Mouse (Mus musculus): Measurements from ENCODE around the gene Vmn1r113. TPM values are rescaled to one million over a fixed set of nuclear protein-coding genes. Genes with fewer than 3 reads are reported as not detected.

The Vmn1r113 gene
- not detected for polyA plus RNA-seq (2017; shearing (Covaris generic))

DNA sequence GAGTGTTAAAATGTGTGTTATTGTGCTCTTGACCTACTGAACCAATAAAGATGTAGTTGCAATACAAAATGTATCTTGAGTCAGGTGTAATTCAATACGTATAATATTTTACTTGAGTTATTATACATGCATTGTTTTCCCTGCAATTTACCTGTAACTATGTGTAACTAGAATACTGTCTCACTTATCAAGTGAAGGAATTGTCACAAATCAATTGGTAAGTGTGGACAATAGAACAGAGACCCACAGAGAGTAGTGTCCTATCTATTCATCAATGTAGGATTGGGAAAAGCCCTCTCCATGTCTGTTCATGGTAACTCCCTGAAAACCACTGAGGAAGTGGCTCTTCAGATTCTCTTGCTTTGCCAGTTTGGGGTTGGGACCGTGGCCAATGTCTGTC is at the start of gene Vmn1r113:
Gene Vmn1r113, plus strand, starts transcription at position 301 of the 400 bp plus-strand sequence.

DNA sequence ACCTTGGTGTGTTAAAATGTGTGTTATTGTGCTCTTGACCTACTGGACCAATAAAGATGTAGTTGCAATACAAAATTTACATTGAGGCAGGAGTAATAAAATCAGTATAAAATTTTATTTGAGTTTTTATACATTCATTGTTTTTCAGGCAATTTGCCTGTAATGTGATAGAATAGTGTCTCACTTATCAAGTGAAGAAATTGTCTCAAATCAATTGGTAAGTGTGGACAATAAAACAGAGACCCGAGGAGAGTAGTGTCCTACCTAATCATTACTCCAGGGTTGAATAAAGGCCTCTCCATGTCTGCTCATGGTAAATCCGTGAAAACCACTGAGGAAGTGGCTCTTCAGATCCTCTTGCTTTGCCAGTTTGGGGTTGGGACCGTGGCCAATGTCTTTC is 16.2 kb upstream of the Vmn1r113 start, which contains the start of gene Vmn1r112:
Gene Vmn1r112, plus strand, starts transcription at position 301 of the 400 bp plus-strand sequence.

DNA sequence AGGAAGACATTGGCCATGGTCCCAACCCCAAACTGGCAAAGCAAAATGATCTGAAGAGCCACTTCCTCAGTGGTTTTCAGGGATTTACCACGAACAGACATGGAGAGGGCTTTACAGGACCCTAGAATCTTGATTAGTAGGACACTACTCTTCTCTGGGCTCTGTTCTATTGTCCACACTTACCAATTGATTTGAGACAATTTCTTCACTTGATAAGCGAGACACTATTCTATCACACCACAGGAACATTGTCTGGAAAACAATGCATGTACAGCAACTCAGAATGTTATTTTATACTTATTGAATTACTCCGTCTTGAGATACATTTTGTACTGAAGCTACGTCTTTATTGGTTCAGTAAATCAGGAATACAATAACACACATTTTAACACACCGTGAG is 25.0 kb downstream of the Vmn1r113 start, which contains the start of gene Vmn1r114:
Gene Vmn1r114, minus strand, starts transcription at position 101 of the 400 bp plus-strand sequence.

Other genes starting within 250 kb of the Vmn1r113 start
- gene Gm5726, start 241.5 kb upstream of the Vmn1r113 start, polyA plus RNA-seq (2017; shearing (Covaris generic)), result not detected
- not detected for gene Gm4141, start 211.0 kb upstream of the Vmn1r113 start, polyA plus RNA-seq (2017; shearing (Covaris generic))
- under 1 TPM in 1 of 2 experiments, not detected in 1; 0.36 TPM for gene Gm4513, start 188.3 kb upstream of the Vmn1r113 start, polyA plus RNA-seq (2017; shearing (Covaris generic))
- under 1 TPM; 0.27 to 0.29 TPM for gene Vmn1r107, start 118.4 kb upstream of the Vmn1r113 start, polyA plus RNA-seq (2017; shearing (Covaris generic))
- not detected for gene Vmn1r111, start 84.1 kb upstream of the Vmn1r113 start, polyA plus RNA-seq (2017; shearing (Covaris generic))
- gene Gm10668, start 56.7 kb upstream of the Vmn1r113 start, polyA plus RNA-seq (2017; shearing (Covaris generic)), result under 1 TPM in 1 of 2 experiments, not detected in 1; 0.27 TPM
- not detected for gene Vmn1r112, start 16.1 kb upstream of the Vmn1r113 start, polyA plus RNA-seq (2017; shearing (Covaris generic))
- not detected for gene Vmn1r114, start 24.9 kb downstream of the Vmn1r113 start, polyA plus RNA-seq (2017; shearing (Covaris generic))
- not detected for gene Vmn1r115, start 57.7 kb downstream of the Vmn1r113 start, polyA plus RNA-seq (2017; shearing (Covaris generic))
- not detected for gene Vmn1r116, start 85.0 kb downstream of the Vmn1r113 start, polyA plus RNA-seq (2017; shearing (Covaris generic))
- not detected for gene Vmn1r117, start 96.8 kb downstream of the Vmn1r113 start, polyA plus RNA-seq (2017; shearing (Covaris generic))
- not detected for gene Vmn1r118, start 125.1 kb downstream of the Vmn1r113 start, polyA plus RNA-seq (2017; shearing (Covaris generic))
- gene Vmn1r119, start 225.2 kb downstream of the Vmn1r113 start, polyA plus RNA-seq (2017; shearing (Covaris generic)), result under 1 TPM in 1 of 2 experiments, not detected in 1; 0.23 TPM

Measured in activated CD4-positive, CD25-positive, alpha-beta regulatory T cell (primary cell).